Comparison of ENCODE assay signal across 8 mouse cellular contexts in the genomic region with DNA sequence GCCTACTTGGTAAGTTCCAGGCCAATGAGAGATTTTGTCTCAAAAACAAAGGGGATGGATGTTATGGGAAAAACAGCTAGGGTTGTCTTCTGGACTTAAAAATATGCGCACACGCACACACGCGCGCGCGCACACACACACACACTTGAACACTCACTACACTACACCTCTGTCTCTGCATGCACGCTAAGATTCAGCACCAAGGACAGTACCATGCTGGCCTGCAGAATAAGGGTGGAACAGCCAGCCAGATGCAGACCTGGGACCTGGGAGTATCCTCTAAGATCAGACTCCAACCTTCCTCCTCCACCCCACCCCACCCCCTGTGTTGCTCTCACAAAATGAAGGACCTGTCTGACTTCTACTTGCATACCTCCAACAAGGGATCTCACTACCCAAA.
DNase-seq lines count a peak whose midpoint lies in the region; ATAC-seq and TF ChIP-seq lines count a peak whose summit lies in the region.

No protein-coding gene starts in this region.

- no peaks in the 10 kb centered on the region for H3K27me3 ChIP-seq in limb, embryonic 14.5 days (ENCODE audit: control insufficient read depth, insufficient read depth, low read length)
- H3K27me3 ChIP-seq in midbrain, embryonic 13.5 days = no peaks in the 10 kb centered on the region

- no peak overlapping the region for H3K9ac ChIP-seq in limb, embryonic 14.5 days (ENCODE audit: low read depth, low read length, severe bottlenecking)
- H3K9ac ChIP-seq in midbrain, embryonic 13.5 days (replicated peaks) = no peak overlapping the region

- TF ChIP-seq POLR2A in brain, embryonic 14.5 days (IDR thresholded peaks at IDR 0.05; ENCODE audit: borderline replicate concordance, extremely low read depth, insufficient read depth, insufficient read length, poor library complexity, severe bottlenecking) = no peak
- TF ChIP-seq POLR2A in limb, embryonic 14.5 days (IDR thresholded peaks at IDR 0.05; ENCODE audit: borderline replicate concordance, extremely low read depth, insufficient read depth, insufficient read length) = no peak

- no peak overlapping the region for H3K4me2 ChIP-seq in limb, embryonic 14.5 days (replicated peaks; ENCODE audit: low read depth, low read length, severe bottlenecking)
- no peak overlapping the region for H3K4me2 ChIP-seq in midbrain, embryonic 13.5 days (replicated peaks)

- no peak overlapping the region for H3K4me3 ChIP-seq in limb, embryonic 14.5 days (replicated peaks; ENCODE audit: low read length)
- H3K4me3 ChIP-seq in midbrain, embryonic 13.5 days (replicated peaks) = no peak overlapping the region

- H3K27ac ChIP-seq in limb, embryonic 14.5 days (replicated peaks; ENCODE audit: low read depth, low read length) = no peak overlapping the region
- no peak overlapping the region for H3K27ac ChIP-seq in midbrain, embryonic 13.5 days

- no peaks in the 10 kb centered on the region for H3K36me3 ChIP-seq in limb, embryonic 14.5 days (ENCODE audit: control insufficient read depth, insufficient read depth, low read length)
- no peaks in the 10 kb centered on the region for H3K36me3 ChIP-seq in midbrain, embryonic 13.5 days

- H3K9me3 ChIP-seq in limb, embryonic 14.5 days (ENCODE audit: control insufficient read depth, low read length) = no peaks in the 10 kb centered on the region
- H3K9me3 ChIP-seq in midbrain, embryonic 13.5 days = no peaks in the 10 kb centered on the region

- ATAC-seq in limb, embryonic 14.5 days (ENCODE audit: low FRiP score, low read depth) = no peak
- no peak for ATAC-seq in midbrain, embryonic 13.5 days

- DNase-seq in heart, postnatal 4 days = peak; percentile 69
- no peak for DNase-seq in heart, adult 9 months (ENCODE audit: low spot score in 2 of 2)
- peak; percentile 9 to 12 for DNase-seq in B cell, adult 2 months
- DNase-seq in brain, embryonic 14.5 days (ENCODE audit: low read depth) = peak; percentile 58
- DNase-seq in limb, embryonic 14.5 days (ENCODE audit: low spot score) = peak; percentile 86
- DNase-seq in T-cell, adult 2 months (ENCODE audit: low spot score) = no peak
- no peak for DNase-seq in layer of hippocampus, adult 9-10 months (ENCODE audit: low spot score)

- H3K4me1 ChIP-seq in limb, embryonic 14.5 days (ENCODE audit: control insufficient read depth, insufficient read depth, low read length) = no peaks in the 10 kb centered on the region
- H3K4me1 ChIP-seq in midbrain, embryonic 13.5 days (replicated peaks) = peaks cover 32% of the 10 kb centered on the region

- 68% methylated on average over 8 of the region's 8 CpGs for WGBS in limb, embryonic 14.5 days
- 65% methylated on average over 8 of the region's 8 CpGs for WGBS in midbrain, embryonic 13.5 days

- no peak for TF ChIP-seq CTCF in brain, embryonic 14.5 days (IDR thresholded peaks at IDR 0.05; ENCODE audit: borderline replicate concordance, extremely low read depth, insufficient read depth, insufficient read length)

Comparison
In these comparisons a context has a peak if more than half of its experiments do, and no peak if none do; other contexts are left out.
1. DNase-seq: peak in heart, postnatal 4 days (single experiment), B cell, adult 2 months (2 of 2), brain, embryonic 14.5 days (single experiment) and limb, embryonic 14.5 days (single experiment); none in heart, adult 9 months (0 of 2), T-cell, adult 2 months (single experiment) and layer of hippocampus, adult 9-10 months (single experiment).